Mouse (Mus musculus) lung, postnatal 14 days (tissue): Measurements from ENCODE around the gene Gzmk.
"Not testable (repeated sequence)": the region's sequence is repeated elsewhere in the genome, so short reads cannot be mapped to it uniquely, and the experiment has no call there.

Experiments used
- DNase-seq: peaks from one replicate; pipeline ENCODE4 v3.0.0; 2021

The Gzmk gene

DNA sequence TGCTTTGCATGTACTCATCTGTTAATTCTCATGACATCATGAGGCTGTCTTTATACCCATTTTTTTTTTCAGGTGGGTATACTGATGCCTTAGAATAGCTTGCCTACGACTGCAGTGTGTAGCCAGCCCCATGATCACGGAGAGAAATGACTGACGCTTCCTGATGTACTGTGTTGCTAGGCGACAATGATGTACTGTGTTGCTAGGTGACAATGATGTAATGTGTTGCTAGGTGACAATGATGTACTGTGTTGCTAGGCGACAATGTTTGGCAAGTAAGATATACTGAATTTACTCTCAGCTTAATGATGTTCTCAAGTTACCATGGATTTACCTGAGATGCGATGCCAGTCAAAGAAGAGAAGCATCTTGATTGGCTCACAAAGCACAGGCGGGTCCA is at the start of gene Gzmk:
TSS of gene Gzmk (minus strand) at position 98 of the 400 bp plus-strand sequence.
- DNase-seq = no peak

DNA sequence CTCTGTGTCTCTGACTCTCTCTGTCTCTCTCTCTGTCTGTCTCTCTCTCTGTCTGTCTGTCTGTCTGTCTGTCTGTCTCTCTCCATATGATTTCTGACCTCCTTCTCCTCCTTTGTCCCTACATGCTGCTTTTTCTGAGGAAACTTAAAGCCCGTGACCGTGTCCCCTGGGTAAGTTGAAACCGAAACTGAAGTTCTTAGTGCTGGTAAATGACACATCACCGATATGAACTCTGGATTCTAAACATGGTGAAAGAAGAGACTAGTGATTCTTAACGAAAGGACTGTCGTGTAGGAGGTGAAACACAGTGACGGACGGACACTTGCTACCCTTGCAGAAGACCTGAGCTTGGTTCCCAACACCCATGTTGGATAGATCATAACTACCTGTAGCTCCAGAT is 45.5 kb upstream of the Gzmk start:
- no peak for DNase-seq

DNA sequence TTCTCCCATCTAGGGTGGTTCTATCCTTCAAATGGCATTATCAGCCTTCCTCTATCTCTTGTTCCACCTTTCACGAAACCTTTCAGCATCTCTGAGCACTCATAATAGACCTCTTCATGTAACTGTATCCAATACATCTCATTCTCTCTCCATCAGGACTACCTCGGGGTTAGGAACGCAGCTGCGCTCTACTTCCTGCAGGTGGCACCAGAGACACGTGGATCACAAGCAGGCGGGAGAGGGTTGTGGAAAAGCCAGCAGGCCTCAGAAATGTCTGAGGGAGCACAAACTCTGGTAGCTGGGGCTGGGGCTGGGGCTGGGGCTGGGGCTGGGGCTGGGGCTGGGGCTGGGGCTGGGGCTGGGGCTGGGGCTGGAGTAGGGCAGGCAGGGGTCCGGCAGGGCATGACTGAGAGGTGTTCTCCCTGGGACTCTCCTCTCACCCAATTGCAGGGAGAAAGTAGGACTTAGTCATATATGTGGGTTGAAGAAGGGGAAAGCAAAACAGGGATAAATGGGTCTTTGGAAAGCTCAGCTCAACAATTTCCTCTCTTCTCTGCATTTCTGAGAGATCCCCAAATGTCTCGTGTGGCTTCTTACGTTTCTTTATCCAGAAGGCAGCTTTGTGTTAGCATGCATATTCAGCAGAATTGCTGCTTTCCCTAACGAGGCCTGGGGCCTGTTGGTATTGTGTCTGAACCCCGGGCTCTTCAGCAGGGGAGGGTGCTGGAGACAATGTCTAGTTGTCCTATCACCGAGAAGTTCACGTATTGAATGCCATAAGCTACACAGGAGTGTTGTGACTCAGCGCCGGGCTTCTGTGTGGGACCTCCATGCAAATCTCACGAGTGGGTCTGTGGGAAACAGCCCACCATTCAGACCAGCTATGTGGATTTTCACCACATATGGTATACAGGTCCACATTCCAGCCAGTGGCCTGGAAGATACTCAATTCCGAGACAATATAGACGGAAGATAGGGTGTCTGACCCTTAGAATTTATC is 44.4 kb upstream of the Gzmk start:
- DNase-seq = peak; percentile 84

DNA sequence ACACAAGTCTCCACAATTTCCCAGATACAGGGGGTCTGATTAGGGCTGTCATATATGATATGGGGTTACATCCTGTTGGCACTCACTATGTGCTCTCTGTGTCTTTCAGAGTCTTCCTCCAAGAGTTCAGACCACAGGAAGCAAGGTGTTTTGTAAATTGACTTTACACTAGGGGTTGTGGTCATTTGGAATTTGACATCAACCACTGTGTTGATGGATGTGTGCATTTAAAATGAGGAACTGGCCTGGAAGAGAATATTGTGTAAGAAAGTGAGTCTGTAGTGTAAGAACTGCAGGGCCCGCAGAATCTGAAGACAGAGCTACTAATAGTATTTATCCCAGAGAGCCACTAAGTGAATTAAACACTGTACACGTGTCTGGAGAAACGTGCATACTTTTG is 41.5 kb upstream of the Gzmk start:
- DNase-seq = no peak

DNA sequence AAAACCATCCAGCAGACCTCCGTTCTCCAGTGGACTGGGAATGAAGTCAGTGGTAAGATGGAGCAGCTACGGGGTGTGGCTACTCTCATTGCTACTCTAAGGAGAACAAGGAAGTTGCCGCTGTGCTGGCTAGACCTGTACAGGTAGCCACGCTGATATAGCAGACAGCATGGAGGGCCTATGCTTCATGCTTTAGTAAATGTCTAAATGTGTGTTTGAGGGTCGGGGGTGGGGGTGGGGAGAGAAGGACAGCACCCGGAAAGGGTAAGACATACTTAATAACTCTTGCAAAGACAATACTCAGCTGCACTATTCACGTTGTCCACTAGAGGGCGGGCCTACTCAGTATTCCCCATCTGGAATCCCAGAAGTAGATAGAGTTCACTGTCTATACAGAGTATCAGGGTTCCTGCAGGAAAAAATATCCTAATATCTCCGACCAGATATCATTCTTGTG is 40.8 kb upstream of the Gzmk start:
- DNase-seq = peak; percentile 88

DNA sequence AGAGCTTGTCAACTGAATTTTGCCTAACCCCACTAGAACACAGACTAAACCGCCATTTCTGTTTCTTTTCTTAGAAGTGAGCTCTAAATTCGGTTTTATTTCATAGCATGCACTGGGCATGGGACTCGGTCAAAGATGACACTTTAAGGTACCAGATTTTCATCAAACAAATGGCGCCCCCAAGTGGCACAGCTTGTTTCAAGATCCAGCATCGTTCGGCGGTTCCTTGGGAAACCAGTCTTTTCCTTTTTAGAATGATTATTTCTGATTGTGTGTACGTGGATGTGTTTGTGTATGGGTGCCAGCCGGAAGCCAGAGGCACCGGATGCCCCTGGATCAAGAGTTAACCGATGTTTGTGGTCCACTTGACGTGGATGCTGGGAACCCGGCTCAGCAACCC is 39.5 kb upstream of the Gzmk start:
- peak; percentile 69 for DNase-seq

DNA sequence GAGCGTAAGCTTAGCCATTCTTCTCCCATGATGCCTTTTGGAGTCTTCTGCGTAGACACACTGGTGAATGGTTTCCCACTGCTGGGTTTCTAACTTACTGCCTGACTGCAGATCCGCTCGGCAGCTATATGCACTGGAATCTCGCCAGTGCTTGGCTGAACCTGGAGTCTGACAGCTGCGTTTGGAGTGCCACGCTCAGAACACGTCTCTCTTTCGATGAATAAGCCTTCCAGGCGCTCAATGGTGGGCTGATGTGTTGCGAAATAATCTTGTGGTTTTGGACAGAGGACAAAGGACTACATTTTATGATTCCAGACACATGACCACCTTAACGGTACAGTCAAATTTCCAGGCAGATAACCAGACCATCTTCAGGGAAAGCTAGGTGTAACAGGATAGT is 37.1 kb upstream of the Gzmk start:
- DNase-seq = no peak

DNA sequence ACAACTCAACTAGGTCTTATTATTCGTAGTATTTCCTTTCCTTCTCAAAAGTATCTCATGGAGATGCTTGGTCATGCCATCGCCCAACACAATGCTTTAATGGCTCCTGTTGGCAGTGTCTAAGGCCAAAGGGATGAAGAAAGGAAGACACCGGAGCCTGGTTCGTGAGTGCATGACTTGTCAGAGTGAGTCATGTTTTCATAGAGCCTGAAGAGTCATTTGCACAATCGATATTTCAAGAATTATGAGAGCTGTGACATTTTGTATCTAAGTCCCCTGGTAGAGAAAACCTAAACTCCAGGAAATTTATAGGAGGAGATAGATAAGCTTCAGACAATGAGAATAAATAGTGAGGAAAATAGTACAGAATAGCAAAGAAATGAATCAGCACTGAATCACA is 33.5 kb upstream of the Gzmk start:
- no peak for DNase-seq

DNA sequence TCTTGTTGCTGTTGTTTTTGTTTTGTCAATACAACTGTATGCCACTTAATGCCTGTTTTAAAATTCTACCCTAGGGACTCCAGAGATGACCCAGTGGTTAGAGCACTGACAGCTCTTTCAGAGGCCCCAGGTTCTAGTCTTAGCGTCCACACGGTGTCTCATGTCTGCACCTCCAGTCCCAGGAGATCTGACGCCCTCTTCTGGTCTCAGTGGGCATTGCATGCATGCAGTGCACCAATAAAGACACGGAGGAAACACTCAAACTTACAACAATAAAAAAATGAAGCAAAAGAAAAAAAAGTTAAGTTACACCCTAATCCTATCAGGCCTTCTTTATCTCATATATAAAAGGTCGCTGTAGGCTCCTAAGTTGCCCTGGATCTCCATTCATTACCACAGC is 31.5 kb upstream of the Gzmk start:
- DNase-seq = no peak

DNA sequence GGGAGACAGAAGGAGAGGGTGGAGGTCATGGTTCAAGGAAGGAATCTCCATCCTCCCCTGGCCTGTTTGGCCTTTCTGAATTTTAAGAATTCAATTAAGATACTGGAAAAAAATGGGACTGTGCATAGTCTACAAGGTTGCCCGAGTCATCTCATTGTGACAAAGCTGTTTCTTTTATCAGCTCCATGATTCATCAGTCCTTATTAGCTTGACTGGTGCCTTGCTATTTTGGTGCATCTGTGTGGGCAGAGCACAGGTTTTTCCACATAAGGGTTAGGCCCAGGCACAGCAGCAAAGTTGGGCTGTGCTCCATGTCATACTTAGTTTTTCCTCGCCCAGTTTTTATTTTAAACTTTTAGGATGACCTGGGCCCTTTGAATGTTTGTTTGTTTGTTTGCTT is 31.1 kb upstream of the Gzmk start:
- no peak for DNase-seq

DNA sequence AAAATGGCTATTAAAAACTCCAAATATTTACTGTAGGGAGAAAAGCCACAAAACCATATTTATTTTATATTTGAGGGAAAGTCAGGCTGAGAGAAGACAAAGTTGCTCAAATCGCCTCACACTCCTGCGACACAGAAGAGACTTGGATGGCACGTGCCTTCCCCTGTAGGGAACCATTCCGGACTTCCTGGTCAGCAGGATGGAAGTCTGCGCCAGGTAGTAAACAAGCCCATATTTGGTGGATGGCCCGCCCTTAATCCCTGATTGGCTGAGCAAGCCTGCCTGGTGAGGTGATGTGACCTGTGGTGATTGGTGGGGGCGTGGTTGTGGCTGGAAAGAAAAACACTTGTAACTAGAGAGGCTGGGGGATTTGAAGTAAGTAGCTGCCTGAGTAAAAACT is 26.9 kb upstream of the Gzmk start:
- not testable (repeated sequence) for DNase-seq

DNA sequence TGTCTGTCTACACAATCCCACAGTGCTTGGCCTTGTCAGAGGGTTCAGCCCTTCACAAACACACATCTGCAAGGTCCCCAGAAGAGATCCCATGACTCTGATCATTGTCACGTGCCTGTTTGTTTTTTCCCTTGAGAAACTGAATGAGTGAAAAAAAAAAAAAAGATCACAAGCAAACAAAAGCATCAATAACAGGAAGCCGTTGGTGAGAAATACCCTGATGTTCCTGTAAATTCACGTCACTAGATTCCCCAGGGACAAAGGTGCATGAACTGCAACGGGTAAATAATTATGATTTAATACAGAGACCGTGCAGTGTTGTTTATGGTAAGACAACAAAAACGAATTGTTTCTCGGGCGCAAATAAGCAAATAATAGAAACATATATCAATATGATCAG is 19.3 kb upstream of the Gzmk start:
- DNase-seq = no peak

DNA sequence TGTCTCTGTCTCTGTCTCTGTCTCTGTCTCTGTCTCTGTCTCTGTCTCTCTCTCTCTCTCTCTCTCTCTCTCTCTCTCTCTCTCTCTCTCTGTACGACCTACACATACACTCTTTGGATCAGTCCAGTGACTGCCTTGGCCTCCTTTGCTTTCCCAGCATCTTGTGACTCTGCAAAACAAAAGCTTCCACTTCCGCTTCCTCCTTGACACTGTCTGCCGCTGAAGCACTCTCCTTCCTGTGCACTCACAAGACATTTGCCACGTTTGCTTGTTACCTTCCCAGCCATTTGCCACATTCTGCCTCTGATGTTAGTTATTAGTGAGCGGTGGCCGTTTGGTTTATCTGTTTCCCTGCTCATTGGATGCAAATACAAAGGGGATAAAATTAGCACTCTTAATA is 16.4 kb upstream of the Gzmk start:
- DNase-seq = no peak

DNA sequence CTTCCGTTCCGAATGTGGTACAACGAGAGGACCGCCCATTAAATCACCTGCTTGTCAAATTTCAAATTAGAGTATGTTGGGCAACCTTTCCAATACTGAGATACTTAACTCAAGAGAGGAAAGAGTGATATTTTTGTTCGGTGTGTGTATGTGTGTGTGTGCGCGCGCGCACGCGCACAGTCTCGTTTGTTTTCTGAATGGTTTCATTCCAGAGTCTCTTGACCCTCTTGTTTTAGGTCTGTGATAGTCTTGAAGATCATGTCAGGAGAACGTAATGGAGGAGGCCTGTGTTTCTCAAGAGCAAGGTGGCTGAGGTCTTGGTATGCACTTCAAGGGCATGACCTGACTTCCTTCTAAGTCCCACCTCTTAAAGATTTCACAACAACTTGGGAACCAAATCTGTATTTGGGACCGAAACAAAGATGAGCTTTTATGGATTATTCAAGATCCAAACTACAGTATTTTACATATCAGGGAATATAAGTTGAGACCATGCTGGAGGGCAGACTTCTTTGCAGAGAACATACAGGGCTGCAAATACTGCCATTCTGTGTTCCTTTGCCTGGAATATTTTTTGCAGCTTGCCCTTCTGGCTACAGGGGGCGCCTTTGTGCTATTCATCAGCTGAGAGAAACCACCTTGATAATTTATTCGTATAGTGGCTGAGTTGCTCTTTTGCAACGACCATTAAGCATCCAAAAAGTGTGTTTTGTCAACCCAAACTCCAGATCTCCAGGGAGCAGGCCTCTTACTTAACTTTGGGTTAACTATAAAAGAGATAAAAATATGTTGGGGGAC is 2.2 kb upstream of the Gzmk start:
- DNase-seq = peak; percentile 45

DNA sequence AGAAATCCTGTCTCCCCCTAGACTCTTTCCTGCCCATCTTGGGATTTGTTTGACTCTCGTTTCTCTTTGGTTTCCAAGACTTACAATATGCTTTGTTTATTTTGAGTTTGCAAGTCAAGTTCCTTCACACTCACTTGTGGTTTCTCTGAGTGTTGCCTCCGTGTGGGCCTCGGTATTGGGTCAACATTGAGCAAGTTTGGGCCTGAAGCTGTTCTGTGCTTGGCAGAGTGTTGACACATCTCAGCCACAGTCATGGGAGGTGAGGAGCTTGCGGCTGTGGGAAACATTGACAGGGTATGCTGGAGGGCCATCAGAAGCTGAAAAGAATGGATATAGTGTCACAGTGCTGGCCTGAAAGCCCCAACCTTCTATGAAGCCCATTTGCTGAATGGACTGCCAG is 1.4 kb upstream of the Gzmk start:
- DNase-seq = peak; percentile 46

DNA sequence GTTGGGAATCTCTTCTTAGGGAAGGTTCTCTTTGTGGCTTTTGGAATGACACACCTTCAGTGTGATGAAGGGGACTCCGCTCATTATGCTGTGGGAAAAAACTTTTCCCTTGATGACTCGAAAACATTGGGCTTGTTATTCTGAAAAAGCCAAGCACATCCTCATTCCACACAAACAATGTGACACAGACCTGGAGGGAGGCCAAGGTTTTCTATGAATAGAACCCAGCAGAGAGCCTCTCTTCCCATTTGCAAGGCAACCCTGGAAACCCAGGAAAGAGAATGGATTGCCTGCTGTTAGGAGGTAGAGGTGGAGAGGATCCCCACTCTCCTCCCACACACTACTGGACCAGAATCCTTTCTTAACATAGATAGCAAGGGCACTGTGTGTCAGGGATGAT is 1.6 kb downstream of the Gzmk start:
- DNase-seq = peak; percentile 80

DNA sequence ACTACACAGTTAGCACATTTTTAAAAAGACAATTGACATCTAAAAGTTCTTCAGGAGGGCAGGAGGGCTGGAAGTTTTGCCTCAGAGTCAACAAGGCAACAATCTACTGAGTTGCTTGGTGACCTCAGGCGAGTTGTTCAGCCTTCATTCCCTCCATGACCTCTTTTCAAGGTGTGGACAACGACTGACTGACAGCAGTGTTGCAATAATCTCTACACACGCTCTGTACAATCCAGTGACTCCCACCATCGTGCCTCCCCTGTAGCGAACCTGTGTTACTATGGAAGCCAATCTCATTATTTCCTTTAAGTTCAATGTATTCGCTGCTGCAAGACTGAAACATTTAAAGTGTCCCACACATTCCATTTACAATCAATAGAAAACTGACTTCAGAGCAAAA is 3.9 kb downstream of the Gzmk start:
- no peak for DNase-seq

DNA sequence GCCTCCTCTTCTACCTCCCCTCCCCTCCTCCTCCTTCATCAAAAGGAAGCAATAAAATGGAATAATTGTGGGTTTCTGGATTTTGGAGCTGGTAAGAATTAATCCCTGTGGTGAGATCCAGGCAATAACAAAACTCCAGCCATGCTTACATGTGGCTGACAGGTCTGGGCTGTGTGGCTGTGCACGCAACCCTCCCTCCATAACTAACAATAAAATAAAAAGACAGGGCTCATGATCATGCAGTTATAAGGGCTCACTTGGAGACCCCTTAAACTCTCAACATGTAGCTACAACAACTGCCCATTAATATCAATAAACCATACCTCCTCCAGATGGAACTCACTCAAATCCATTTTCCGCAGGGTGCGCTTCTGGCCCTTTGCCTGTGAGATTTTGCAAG is 11.8 kb downstream of the Gzmk start:
- DNase-seq = no peak

DNA sequence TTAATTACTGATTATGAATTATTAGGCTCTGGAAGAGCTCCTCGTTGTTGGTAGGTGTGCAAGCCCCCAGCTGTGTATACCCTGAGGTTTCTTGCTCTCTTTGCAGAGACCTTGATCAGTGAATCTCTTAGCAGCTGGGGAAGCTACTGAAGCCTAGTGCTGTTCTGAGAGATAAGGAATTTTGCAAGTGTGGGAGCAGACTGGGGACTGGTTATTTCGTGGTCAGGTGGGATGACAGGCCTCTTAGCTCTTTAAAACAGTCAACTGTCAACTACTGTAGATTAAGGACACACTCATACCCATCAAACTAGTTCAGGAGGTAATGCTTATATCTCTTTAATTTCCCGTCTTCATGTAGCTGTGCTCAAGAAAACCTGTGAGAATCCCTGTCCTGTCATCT is 13.3 kb downstream of the Gzmk start:
- DNase-seq = no peak

DNA sequence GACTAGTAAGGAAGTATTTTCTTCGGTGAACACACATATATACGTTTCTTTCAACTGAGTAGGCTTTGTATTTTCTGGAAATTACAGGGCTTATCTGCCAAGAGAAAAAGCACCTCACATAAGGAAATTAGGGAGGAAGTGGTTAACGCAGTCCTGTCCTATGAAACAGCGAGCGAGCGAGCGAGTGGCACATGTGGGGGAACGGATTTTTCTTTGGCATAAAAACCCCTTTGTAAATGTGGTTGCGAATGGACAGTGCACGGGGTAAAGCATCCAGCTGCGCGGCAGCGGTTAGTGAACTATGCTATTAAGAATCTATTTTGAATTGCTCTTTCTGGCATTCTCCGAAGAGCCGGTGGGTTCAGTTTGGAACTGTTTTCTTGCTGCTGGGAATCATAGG is 14.4 kb downstream of the Gzmk start:
- no peak for DNase-seq

DNA sequence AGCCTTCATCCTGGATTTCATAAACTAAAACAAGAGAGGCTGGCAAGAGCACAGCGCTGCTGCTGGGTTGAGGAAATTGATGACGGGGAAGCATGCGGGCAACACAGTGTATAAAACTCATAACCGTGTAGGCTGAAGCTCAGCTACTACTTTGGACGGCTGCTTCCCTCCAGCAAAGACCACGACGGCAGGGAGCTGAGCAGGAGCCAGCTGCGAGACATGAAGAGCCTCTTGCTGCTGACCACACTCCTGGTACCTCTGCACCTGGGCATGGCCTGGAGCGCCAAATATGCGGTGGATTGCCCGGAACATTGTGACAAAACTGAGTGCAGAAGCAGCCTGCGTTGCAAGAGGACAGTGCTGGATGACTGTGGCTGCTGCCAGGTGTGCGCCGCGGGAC is 16.1 kb downstream of the Gzmk start, which contains the start of gene Esm1:
TSS of gene Esm1 (plus strand) at position 36 of the 400 bp plus-strand sequence.
- peak; percentile 14 for DNase-seq

DNA sequence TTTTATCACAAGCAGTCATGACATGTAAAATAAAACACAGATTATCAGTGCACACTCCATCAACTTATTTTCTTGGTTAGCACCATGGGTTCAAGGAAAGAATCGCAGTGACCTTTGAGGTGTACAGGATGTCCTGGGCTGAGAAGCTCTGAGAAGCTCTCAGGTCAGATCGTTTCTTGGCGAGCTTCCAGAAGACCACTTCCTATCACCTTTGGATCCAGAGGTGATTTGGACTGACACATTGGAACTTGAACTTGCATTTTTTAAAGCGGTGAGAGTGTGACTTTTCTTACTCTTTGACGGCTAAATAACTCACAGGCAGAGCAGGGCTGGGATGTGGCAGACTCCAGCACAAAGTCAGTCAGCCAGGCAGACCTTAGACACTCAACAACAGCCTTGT is 20.4 kb downstream of the Gzmk start:
- DNase-seq = no peak

DNA sequence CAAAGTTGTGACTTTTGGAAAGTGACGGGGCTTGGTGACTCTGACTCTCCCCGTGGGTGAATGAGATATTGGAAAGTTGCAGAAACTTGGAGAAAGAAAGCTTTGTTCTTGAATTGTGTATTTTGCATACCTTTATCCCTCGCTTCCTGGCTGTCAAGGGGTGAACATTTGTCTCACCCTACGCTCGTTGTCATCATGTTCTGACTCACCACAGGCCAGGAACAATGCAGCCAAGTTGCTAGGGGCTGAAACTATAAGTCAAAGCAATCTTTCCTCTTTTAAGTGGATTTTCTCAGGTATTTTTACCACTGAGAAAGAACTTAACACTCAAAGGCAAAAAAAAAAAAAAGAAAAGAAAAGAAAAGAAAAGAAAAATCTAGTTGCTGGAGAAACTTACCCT is 22.6 kb downstream of the Gzmk start:
- no peak for DNase-seq

DNA sequence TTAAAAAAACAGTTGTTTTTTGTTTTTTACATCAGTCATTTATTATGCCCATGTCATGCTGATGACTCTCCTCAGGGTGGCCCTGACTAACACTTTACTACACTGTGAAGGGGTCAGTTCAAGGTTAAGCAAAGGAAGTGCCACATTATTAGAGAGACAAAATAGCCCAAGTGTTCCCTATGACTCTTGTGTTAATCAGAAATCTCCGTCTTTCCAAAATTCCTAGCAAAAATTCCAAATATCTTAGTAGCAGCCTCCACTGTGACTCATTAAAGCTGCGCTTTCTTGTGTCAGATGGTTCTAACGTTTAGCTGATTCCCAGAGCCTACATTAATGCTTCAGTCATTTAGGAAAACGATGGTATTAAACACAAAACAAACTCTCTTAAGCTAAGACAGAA is 23.5 kb downstream of the Gzmk start:
- no peak for DNase-seq
